Comparison of ENCODE assay signal across 8 mouse cellular contexts in genomic region chr15:78610705-78611462, GRCm38 (mm10). TPM values are rescaled to one million over a fixed set of nuclear protein-coding genes. Genes with fewer than 3 reads are reported as not detected.
DNase-seq lines count a peak whose midpoint lies in the region; ATAC-seq and TF ChIP-seq lines count a peak whose summit lies in the region.

No protein-coding gene starts in this region.

- WGBS in kidney, adult 2 months: 60% methylated on average over 12 of the region's 12 CpGs
- 29% methylated on average over 12 of the region's 12 CpGs for WGBS in olfactory bulb, adult 2 months
- WGBS in intestine, embryonic 16.5 days: 47% methylated on average over 12 of the region's 12 CpGs

- H3K27me3 ChIP-seq in kidney, adult 2 months (replicated peaks; ENCODE audit: control insufficient read depth, insufficient read depth, low read length): no peaks in the 10 kb centered on the region
- H3K27me3 ChIP-seq in intestine, embryonic 16.5 days (replicated peaks; ENCODE audit: control insufficient read depth, insufficient read depth, low read length): no peaks in the 10 kb centered on the region

- no peak for TF ChIP-seq CTCF in kidney, adult 2 months (conservative IDR thresholded peaks at IDR 0.05; ENCODE audit: insufficient read depth, insufficient read length, low read depth, low read length)
- no peak for TF ChIP-seq CTCF in bone marrow macrophage, adult 2 months (IDR thresholded peaks at IDR 0.05; ENCODE audit: low read depth, low read length)
- TF ChIP-seq CTCF in olfactory bulb, adult 2 months (IDR thresholded peaks at IDR 0.05; ENCODE audit: insufficient read depth, low read depth, low read length): no peak

- no peaks in the 10 kb centered on the region for H3K36me3 ChIP-seq in kidney, adult 2 months (ENCODE audit: control insufficient read depth, insufficient read depth, low read length)
- H3K36me3 ChIP-seq in intestine, embryonic 16.5 days (ENCODE audit: control insufficient read depth, insufficient read depth, low read length): no peaks in the 10 kb centered on the region

- DNase-seq in kidney, adult 18-20 months: peak; percentile 20
- no peak for DNase-seq in kidney, adult 2 months
- peak; percentile 66 to 81 for DNase-seq in layer of hippocampus, postnatal 14 days (ENCODE audit: low spot score in 2 of 2)
- no peak for DNase-seq in gastrocnemius, postnatal 10 days
- no peak for DNase-seq in heart, postnatal 36 days

- H3K4me1 ChIP-seq in kidney, adult 2 months (ENCODE audit: control insufficient read depth, insufficient read depth, low read length): no peaks in the 10 kb centered on the region
- H3K4me1 ChIP-seq in bone marrow macrophage, adult 2 months (ENCODE audit: control insufficient read depth, insufficient read depth, low read length): peaks cover 54% of the 10 kb centered on the region
- H3K4me1 ChIP-seq in olfactory bulb, adult 2 months (ENCODE audit: control insufficient read depth, insufficient read depth, low read length): peaks cover 56% of the 10 kb centered on the region
- no peaks in the 10 kb centered on the region for H3K4me1 ChIP-seq in intestine, embryonic 16.5 days (ENCODE audit: control insufficient read depth, insufficient read depth, low read length)

- H3K9ac ChIP-seq in intestine, embryonic 16.5 days (ENCODE audit: low read depth, low read length): no peak overlapping the region

- no peak for TF ChIP-seq POLR2A in kidney, adult 2 months (IDR thresholded peaks at IDR 0.05; ENCODE audit: low read depth, low read length)
- TF ChIP-seq POLR2A in bone marrow macrophage, adult 2 months (IDR thresholded peaks at IDR 0.05; ENCODE audit: borderline replicate concordance, low read depth, low read length): no peak
- no peak for TF ChIP-seq POLR2A in olfactory bulb, adult 2 months (IDR thresholded peaks at IDR 0.05; ENCODE audit: insufficient read depth, low read depth, low read length)

- H3K4me3 ChIP-seq in kidney, adult 2 months (ENCODE audit: insufficient read depth, low read depth, low read length): no peak overlapping the region
- H3K4me3 ChIP-seq in bone marrow macrophage, adult 2 months (ENCODE audit: insufficient read depth, low read length): no peak overlapping the region
- H3K4me3 ChIP-seq in olfactory bulb, adult 2 months (ENCODE audit: insufficient read depth, low read depth, low read length): no peak overlapping the region
- no peak overlapping the region for H3K4me3 ChIP-seq in intestine, embryonic 16.5 days (ENCODE audit: low read length)

- no peak overlapping the region for H3K4me2 ChIP-seq in intestine, embryonic 16.5 days (ENCODE audit: low read depth, low read length)

- intact Hi-C loops in heart, postnatal 36 days (cut with DNase I): no loop called here

- H3K9me3 ChIP-seq in intestine, embryonic 16.5 days (ENCODE audit: control insufficient read depth, low read length): no peaks in the 10 kb centered on the region

- H3K27ac ChIP-seq in kidney, adult 2 months (ENCODE audit: insufficient read depth, low read depth, low read length): no peak overlapping the region
- peak overlapping the region; percentile 56 for H3K27ac ChIP-seq in bone marrow macrophage, adult 2 months (ENCODE audit: insufficient read depth, low read depth, low read length)
- H3K27ac ChIP-seq in olfactory bulb, adult 2 months (ENCODE audit: insufficient read depth, low read depth, low read length): peak overlapping the region; percentile 89
- H3K27ac ChIP-seq in intestine, embryonic 16.5 days (ENCODE audit: low read length): no peak overlapping the region

- no peak for ATAC-seq in intestine, embryonic 16.5 days

RNA-seq across cellular contexts. Expression of gene Cyth4, which starts 14.0 kb away (rescaled TPM):
- 10.6 and 12.1 TPM in 2 replicates for polyA plus RNA-seq in kidney, adult 2 months (2012; rRNA removed)
- 382 and 398 TPM in 2 replicates for polyA plus RNA-seq in bone marrow macrophage, adult 2 months (2012; ENCODE audit: insufficient read depth, insufficient read length, missing spikeins)
- 10 to 100 TPM; 16.9 to 18.0 TPM for total RNA-seq in layer of hippocampus, postnatal 14 days (2021)
- polyA plus RNA-seq in olfactory bulb, adult 2 months (2012; ENCODE audit: insufficient read depth, insufficient read length, low replicate concordance, missing spikeins): not detected in 2 replicates
- total RNA-seq in gastrocnemius, postnatal 10 days (2021): 1 to 10 TPM; 3.1 to 7.7 TPM
- total RNA-seq in heart, postnatal 36 days (2021): 1 to 10 TPM; 5.3 to 7.7 TPM
- polyA plus RNA-seq in intestine, embryonic 16.5 days (2015; fragmentation: Nextera tagmentation; extraction: Ambion mirVana): 7.2 and 8.5 TPM in 2 replicates

RNA-seq across cellular contexts. Expression of gene Rac2, which starts 38.3 kb away (rescaled TPM):
- polyA plus RNA-seq in kidney, adult 2 months (2012; rRNA removed): 32.3 and 117 TPM in 2 replicates
- 440 and 552 TPM in 2 replicates for polyA plus RNA-seq in bone marrow macrophage, adult 2 months (2012; ENCODE audit: insufficient read depth, insufficient read length, missing spikeins)
- 1 to 10 TPM; 2.5 to 3.5 TPM for total RNA-seq in layer of hippocampus, postnatal 14 days (2021)
- 2,065 TPM in 1 of 2 replicates, not detected in the other for polyA plus RNA-seq in olfactory bulb, adult 2 months (2012; ENCODE audit: insufficient read depth, insufficient read length, low replicate concordance, missing spikeins)
- 10 to 100 TPM in 1 of 2 experiments, 1 to 10 TPM in 1; 1.7 to 12.4 TPM for total RNA-seq in gastrocnemius, postnatal 10 days (2021)
- 1 to 10 TPM; 2.7 to 7.4 TPM for total RNA-seq in heart, postnatal 36 days (2021)
- 19.9 and 25.1 TPM in 2 replicates for polyA plus RNA-seq in intestine, embryonic 16.5 days (2015; fragmentation: Nextera tagmentation; extraction: Ambion mirVana)

Comparison
In these comparisons a context has a peak if more than half of its experiments do, and no peak if none do; other contexts are left out.
1. DNase-seq: peak in kidney, adult 18-20 months (single experiment) and layer of hippocampus, postnatal 14 days (2 of 2); none in kidney, adult 2 months (single experiment), gastrocnemius, postnatal 10 days (single experiment) and heart, postnatal 36 days (0 of 2).
2. H3K27ac ChIP-seq: peak in bone marrow macrophage, adult 2 months (single experiment) and olfactory bulb, adult 2 months (single experiment); none in kidney, adult 2 months (single experiment) and intestine, embryonic 16.5 days (single experiment).
3. RNA of gene Cyth4, which starts 14.0 kb away (polyA plus RNA-seq): 382 to 398 TPM in bone marrow macrophage, adult 2 months; 10.6 to 12.1 TPM in kidney, adult 2 months, 7.2 to 8.5 TPM in intestine, embryonic 16.5 days and not detected in olfactory bulb, adult 2 months; every median in the first group is over 10 times any median in the second.